Mouse (Mus musculus): ENCODE data around the gene Bok.

- TF ChIP-seq CTCF (IDR thresholded peaks at IDR 0.05; ENCODE audit: low read depth) (no peak), EP300 (IDR thresholded peaks at IDR 0.05; ENCODE audit: low read depth) (no peak)
These were observed 50.4 kb downstream of the Bok start for GRCm38 (mm10) chr1:93735859-93736258.

All from heart, postnatal 0 days (tissue).